Mouse (Mus musculus): ENCODE results near the gene Baz2b. TPM values are rescaled to one million over a fixed set of nuclear protein-coding genes. Genes with fewer than 3 reads are reported as not detected.

Baz2b gene
- polyA plus RNA-seq, 1 experiment from 2014 or later: 47.0 TPM

- Histone ChIP-seq H3K4me2 (peak overlapping the region; percentile 48), H3K27me3 (no peaks in the 10 kb centered on the region), H3K4me3 (peak overlapping the region; percentile 80), H3K36me3 (no peaks in the 10 kb centered on the region), H3K9me3 (no peaks in the 10 kb centered on the region), H3K9ac (no peak overlapping the region), H3K27ac (no peak overlapping the region), H3K4me1 (0 out of 2 replicates have a peak, but pooled peaks cover 3% of the 10 kb centered on the region)
- ATAC-seq (ENCODE audit: insufficient number of reproducible peaks, low FRiP score, low TSS enrichment, low read depth): no peak
- 8% methylated on average over 8 of the region's 8 CpGs for WGBS
Observed at GRCm38 (mm10) chr2:60126292-60126691, 83.3 kb downstream of the Baz2b start.

GRCm38 (mm10) chr2:60125049-60126004 is 84.3 kb downstream of the Baz2b start:
- under 1% methylated on average over 54 of the region's 83 CpGs for WGBS
- H3K27me3 ChIP-seq: no peaks in the 10 kb centered on the region
- peak; percentile 72 for ATAC-seq (ENCODE audit: insufficient number of reproducible peaks, low FRiP score, low TSS enrichment, low read depth)

GRCm38 (mm10) chr2:60124648-60125048 is 85.0 kb downstream of the Baz2b start:
- 0% methylated on average over 32 of the region's 47 CpGs for WGBS
- peak overlapping the region; percentile 99 for H3K27ac ChIP-seq
- ATAC-seq (ENCODE audit: insufficient number of reproducible peaks, low FRiP score, low TSS enrichment, low read depth): peak; percentile 83
- peak overlapping the region; percentile 97 for H3K9ac ChIP-seq
- H3K4me2 ChIP-seq: peak overlapping the region; percentile 48
- H3K27me3 ChIP-seq: no peaks in the 10 kb centered on the region
- H3K36me3 ChIP-seq: no peaks in the 10 kb centered on the region
- peak overlapping the region; percentile 80 for H3K4me3 ChIP-seq
- H3K9me3 ChIP-seq: no peaks in the 10 kb centered on the region
- H3K4me1 ChIP-seq: 0 out of 2 replicates have a peak, but pooled peaks cover 3% of the 10 kb centered on the region

More at GRCm38 (mm10) chr2:60125049-60126004, 84.3 kb downstream of the Baz2b start:
- 0 out of 2 replicates have a peak, but pooled peaks cover 3% of the 10 kb centered on the region for H3K4me1 ChIP-seq
- H3K4me2 ChIP-seq: peak overlapping the region; percentile 48
- H3K36me3 ChIP-seq: no peaks in the 10 kb centered on the region
- H3K9me3 ChIP-seq: no peaks in the 10 kb centered on the region
- peak overlapping the region; percentile 99 for H3K27ac ChIP-seq
- H3K9ac ChIP-seq: peak overlapping the region; percentile 97
- H3K4me3 ChIP-seq: peak overlapping the region; percentile 80

- Histone ChIP-seq H3K36me3 (no peaks in the 10 kb centered on the region), H3K9me3 (no peaks in the 10 kb centered on the region), H3K4me2 (peak overlapping the region; percentile 48), H3K9ac (peak overlapping the region; percentile 97), H3K27me3 (no peaks in the 10 kb centered on the region), H3K4me1 (0 out of 2 replicates have a peak, but pooled peaks cover 3% of the 10 kb centered on the region), H3K4me3 (peak overlapping the region; percentile 80), H3K27ac (peak overlapping the region; percentile 99)
- 6% methylated on average over 13 of the region's 13 CpGs for WGBS
- 0 out of 2 replicates have a peak, but pooled peaks have one; percentile 9 for ATAC-seq (ENCODE audit: insufficient number of reproducible peaks, low FRiP score, low TSS enrichment, low read depth)
Observed at GRCm38 (mm10) chr2:60123911-60124647, 85.6 kb downstream of the Baz2b start.

GRCm38 (mm10) chr2:60123061-60123874 is 86.4 kb downstream of the Baz2b start:
- Histone ChIP-seq H3K27ac (no peak overlapping the region), H3K4me3 (no peak overlapping the region), H3K9me3 (no peaks in the 10 kb centered on the region), H3K36me3 (no peaks in the 10 kb centered on the region), H3K9ac (no peak overlapping the region), H3K4me1 (0 out of 2 replicates have a peak, but pooled peaks cover 8% of the 10 kb centered on the region), H3K27me3 (no peaks in the 10 kb centered on the region), H3K4me2 (no peak overlapping the region)
- no peak for ATAC-seq (ENCODE audit: insufficient number of reproducible peaks, low FRiP score, low TSS enrichment, low read depth)
- WGBS: 59% methylated on average over 6 of the region's 6 CpGs

GRCm38 (mm10) chr2:60122188-60122587 is 87.5 kb downstream of the Baz2b start:
- no peak overlapping the region for H3K4me2 ChIP-seq
- 60% methylated on average over 2 of the region's 2 CpGs for WGBS
- no peaks in the 10 kb centered on the region for H3K27me3 ChIP-seq
- no peak for ATAC-seq (ENCODE audit: insufficient number of reproducible peaks, low FRiP score, low TSS enrichment, low read depth)
- no peaks in the 10 kb centered on the region for H3K36me3 ChIP-seq
- no peaks in the 10 kb centered on the region for H3K9me3 ChIP-seq
- 0 out of 2 replicates have a peak, but pooled peaks cover 8% of the 10 kb centered on the region for H3K4me1 ChIP-seq
- no peak overlapping the region for H3K27ac ChIP-seq
- H3K9ac ChIP-seq: no peak overlapping the region
- H3K4me3 ChIP-seq: no peak overlapping the region

GRCm38 (mm10) chr2:60120681-60121080 is 89.0 kb downstream of the Baz2b start:
- H3K27ac ChIP-seq: no peak overlapping the region
- no peak overlapping the region for H3K4me2 ChIP-seq
- no peak overlapping the region for H3K9ac ChIP-seq
- no peaks in the 10 kb centered on the region for H3K27me3 ChIP-seq
- H3K36me3 ChIP-seq: no peaks in the 10 kb centered on the region
- WGBS: 54% methylated on average over 2 of the region's 2 CpGs
- peaks cover 16% of the 10 kb centered on the region; the same call in 1 of the 2 replicates for H3K4me1 ChIP-seq
- H3K9me3 ChIP-seq: no peaks in the 10 kb centered on the region
- H3K4me3 ChIP-seq: no peak overlapping the region
- ATAC-seq (ENCODE audit: insufficient number of reproducible peaks, low FRiP score, low TSS enrichment, low read depth): no peak

GRCm38 (mm10) chr2:60118684-60119558 is 90.7 kb downstream of the Baz2b start:
- H3K27me3 ChIP-seq: no peaks in the 10 kb centered on the region
- H3K9ac ChIP-seq: no peak overlapping the region
- H3K4me3 ChIP-seq: no peak overlapping the region
- ATAC-seq (ENCODE audit: insufficient number of reproducible peaks, low FRiP score, low TSS enrichment, low read depth): no peak
- H3K4me1 ChIP-seq: peaks cover 16% of the 10 kb centered on the region; the same call in 1 of the 2 replicates
- no peak overlapping the region for H3K4me2 ChIP-seq
- no peaks in the 10 kb centered on the region for H3K9me3 ChIP-seq
- 43% methylated on average over 10 of the region's 10 CpGs for WGBS
- no peak overlapping the region for H3K27ac ChIP-seq
- no peaks in the 10 kb centered on the region for H3K36me3 ChIP-seq

GRCm38 (mm10) chr2:60117867-60118266 is 91.8 kb downstream of the Baz2b start:
- no peak overlapping the region for H3K4me2 ChIP-seq
- no peaks in the 10 kb centered on the region for H3K9me3 ChIP-seq
- no peak overlapping the region for H3K27ac ChIP-seq
- ATAC-seq (ENCODE audit: insufficient number of reproducible peaks, low FRiP score, low TSS enrichment, low read depth): no peak
- no peaks in the 10 kb centered on the region for H3K36me3 ChIP-seq
- WGBS: 74% methylated on average over 9 of the region's 9 CpGs
- no peaks in the 10 kb centered on the region for H3K27me3 ChIP-seq
- peaks cover 16% of the 10 kb centered on the region; the same call in 1 of the 2 replicates for H3K4me1 ChIP-seq
- H3K4me3 ChIP-seq: no peak overlapping the region
- H3K9ac ChIP-seq: no peak overlapping the region

- no peaks in the 10 kb centered on the region for H3K27me3 ChIP-seq
- peaks cover 13% of the 10 kb centered on the region; the same call in 1 of the 2 replicates for H3K4me1 ChIP-seq
- ATAC-seq (ENCODE audit: insufficient number of reproducible peaks, low FRiP score, low TSS enrichment, low read depth): no peak
- WGBS: 48% methylated on average over 12 of the region's 12 CpGs
- no peaks in the 10 kb centered on the region for H3K9me3 ChIP-seq
- H3K36me3 ChIP-seq: peaks cover 3% of the 10 kb centered on the region
- no peak overlapping the region for H3K4me2 ChIP-seq
- no peak overlapping the region for H3K27ac ChIP-seq
- H3K4me3 ChIP-seq: no peak overlapping the region
- H3K9ac ChIP-seq: no peak overlapping the region
Observed at GRCm38 (mm10) chr2:60115891-60116554, 93.6 kb downstream of the Baz2b start.

Measured in limb, embryonic 15.5 days (tissue).